Mouse (Mus musculus): ENCODE data around the gene Nol10.

DNA sequence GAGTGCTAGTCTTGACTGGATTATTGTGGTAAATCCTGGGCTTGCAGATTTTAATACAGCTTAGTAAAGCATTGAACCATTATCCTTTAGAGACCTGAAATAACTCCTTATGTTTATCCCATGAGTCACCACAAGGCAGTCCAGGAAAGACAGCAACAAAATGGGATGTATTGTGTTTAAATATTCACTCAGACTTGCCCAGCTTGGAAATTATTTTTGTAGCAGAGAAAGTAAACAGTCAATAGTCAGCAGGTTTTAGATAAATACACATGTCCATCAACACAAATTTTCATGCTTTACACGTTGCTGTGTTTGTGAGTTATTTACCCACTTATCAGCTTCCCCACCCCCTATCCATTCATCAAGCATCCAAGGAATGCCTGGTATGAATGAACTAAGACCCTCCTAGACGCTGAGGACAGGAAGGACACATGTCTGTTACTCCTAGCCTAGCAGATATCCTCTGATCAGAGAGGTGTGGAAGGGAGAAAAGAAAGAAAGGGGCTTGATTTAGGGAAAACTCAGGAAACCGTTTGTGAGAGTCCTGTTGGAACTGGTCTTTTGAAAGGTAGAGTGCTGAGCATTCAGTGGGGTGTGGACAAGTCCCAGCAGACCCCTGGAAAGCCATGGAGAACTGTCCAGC, 72.0 kb downstream of the Nol10 start:
- TF ChIP-seq EP300 (IDR thresholded peaks at IDR 0.05; ENCODE audit: insufficient read depth, low read depth, low read length): no peak
- TF ChIP-seq POLR2A (IDR thresholded peaks at IDR 0.05; ENCODE audit: insufficient read depth, low read depth, low read length): no peak
